Mouse (Mus musculus): ENCODE measurements around the gene Tgif2.

GRCm38 (mm10) chr2:156892240-156892639 lies 52.4 kb downstream of the Tgif2 start:
- no peak for TF ChIP-seq POLR2A (IDR thresholded peaks at IDR 0.05; ENCODE audit: borderline replicate concordance, extremely low read depth, low read depth, low read length)
- no peak for TF ChIP-seq CTCF (IDR thresholded peaks at IDR 0.05; ENCODE audit: insufficient read depth, low read length)
